Mouse (Mus musculus) midbrain, embryonic 16.5 days (tissue): ENCODE data around the gene Herc3. TPM values are rescaled to one million over a fixed set of nuclear protein-coding genes. Genes with fewer than 3 reads are reported as not detected.

Experiments used
- ATAC-seq: fragments of 200-750 bp; cut with Nextera tagmentation; 2 replicates; pipeline ENCODE4 v1.8.0; 2017; ENCODE audit warnings: moderate TSS enrichment
- H3K27ac ChIP-seq: fragments of 300-500 bp; sonication (generic); 2 replicates; pipeline ENCODE4 v1.5.1; 2014; ENCODE audit warnings: mild to moderate bottlenecking, low read length, mixed read lengths
- H3K27me3 ChIP-seq: fragments of 300-500 bp; sonication (generic); 2 replicates; pipeline ENCODE4 v1.6.1; 2014; ENCODE audit warnings: low read depth, low read length, mixed read lengths; ENCODE audit not compliant: control insufficient read depth, insufficient read depth
- H3K36me3 ChIP-seq: fragments of 300-500 bp; sonication (generic); 2 replicates; pipeline ENCODE4 v1.6.1; 2014; ENCODE audit warnings: mild to moderate bottlenecking, low read length, moderate library complexity, mixed read lengths; ENCODE audit not compliant: control insufficient read depth, insufficient read depth
- H3K4me1 ChIP-seq: fragments of 300-500 bp; sonication (generic); 2 replicates; pipeline ENCODE4 v1.6.1; 2014; ENCODE audit warnings: mild to moderate bottlenecking, low read length, mixed read lengths; ENCODE audit not compliant: control insufficient read depth, insufficient read depth
- H3K4me2 ChIP-seq: fragments of 300-500 bp; sonication (generic); 2 replicates; pipeline ENCODE4 v1.6.1; 2014; ENCODE audit warnings: mild to moderate bottlenecking, low read length, mixed read lengths
- H3K4me3 ChIP-seq: fragments of 300-500 bp; sonication (generic); 2 replicates; pipeline ENCODE4 v1.5.1; 2014; ENCODE audit warnings: low read depth, mild to moderate bottlenecking, low read length, moderate library complexity, mixed read lengths
- H3K9ac ChIP-seq: fragments of 300-500 bp; sonication (generic); 2 replicates; pipeline ENCODE4 v1.6.1; 2014; ENCODE audit warnings: low read depth, low read length, mixed read lengths
- H3K9me3 ChIP-seq: fragments of 300-500 bp; sonication (generic); replicated peaks from 2 replicates; pipeline ENCODE4 v1.6.1; 2014; ENCODE audit warnings: mild to moderate bottlenecking, low read length, mixed read lengths; ENCODE audit not compliant: control insufficient read depth, poor library complexity, severe bottlenecking
- WGBS: fragments of 180-500 bp; shearing (Covaris S2); extraction: QIAGEN DNeasy Blood & Tissue Kit; methylation state at CpG from one replicate; pipeline ENCODE4 v1.1.7; 2014; 5-methylcytosine and 5-hydroxymethylcytosine counted together
- polyA plus RNA-seq: library from polyadenylated mRNA; unstranded; fragments of >200 nt; fragmentation: Nextera tagmentation; extraction: Ambion mirVana; gene quantifications from 2 replicates; pipeline ENCODE4 v1.2.1, GENCODE M21; 2015

Gene Herc3
- polyA plus RNA-seq, 1 experiment from 2014 or later, result 31.9 TPM

- Histone ChIP-seq H3K4me2 (no peak overlapping the region), H3K9me3 (no peaks in the 10 kb centered on the region), H3K4me1 (peaks cover 20% of the 10 kb centered on the region), H3K36me3 (no peaks in the 10 kb centered on the region), H3K4me3 (no peak overlapping the region), H3K27ac (peak overlapping the region; percentile 86), H3K27me3 (no peaks in the 10 kb centered on the region), H3K9ac (no peak overlapping the region)
- ATAC-seq, result 0 out of 2 replicates have a peak, but pooled peaks have one; percentile 14
- WGBS, result 9% methylated on average over 4 of the region's 4 CpGs
Measured at GRCm38 (mm10) chr6:58934144-58934543, 102.9 kb downstream of the Herc3 start.

GRCm38 (mm10) chr6:58937726-58938125, 106.5 kb downstream of the Herc3 start:
- Histone ChIP-seq H3K4me3 (no peak overlapping the region), H3K36me3 (no peaks in the 10 kb centered on the region), H3K9ac (no peak overlapping the region), H3K4me2 (no peak overlapping the region), H3K27me3 (no peaks in the 10 kb centered on the region), H3K4me1 (peaks cover 15% of the 10 kb centered on the region), H3K27ac (no peak overlapping the region), H3K9me3 (no peaks in the 10 kb centered on the region)
- ATAC-seq, result no peak

GRCm38 (mm10) chr6:58942276-58942675, 111.0 kb downstream of the Herc3 start:
- no peak overlapping the region for H3K27ac ChIP-seq
- H3K27me3 ChIP-seq, result no peaks in the 10 kb centered on the region
- no peak overlapping the region for H3K4me3 ChIP-seq
- H3K9ac ChIP-seq, result no peak overlapping the region
- H3K4me2 ChIP-seq, result no peak overlapping the region
- WGBS, result 92% methylated on average over 2 of the region's 2 CpGs
- no peak for ATAC-seq
- H3K4me1 ChIP-seq, result no peaks in the 10 kb centered on the region
- H3K9me3 ChIP-seq, result no peaks in the 10 kb centered on the region
- peaks cover 9% of the 10 kb centered on the region for H3K36me3 ChIP-seq

- no peak overlapping the region for H3K4me3 ChIP-seq
- H3K9ac ChIP-seq, result no peak overlapping the region
- H3K27me3 ChIP-seq, result no peaks in the 10 kb centered on the region
- H3K4me2 ChIP-seq, result no peak overlapping the region
- H3K36me3 ChIP-seq, result peaks cover 12% of the 10 kb centered on the region
- ATAC-seq, result no peak
- H3K9me3 ChIP-seq, result no peaks in the 10 kb centered on the region
- no peak overlapping the region for H3K27ac ChIP-seq
- WGBS, result 92% methylated on average over 3 of the region's 3 CpGs
- no peaks in the 10 kb centered on the region for H3K4me1 ChIP-seq
Measured at GRCm38 (mm10) chr6:58943958-58944357, 112.7 kb downstream of the Herc3 start.

- ATAC-seq, result no peak
- Histone ChIP-seq H3K9me3 (no peaks in the 10 kb centered on the region), H3K9ac (no peak overlapping the region), H3K4me2 (no peak overlapping the region), H3K27me3 (no peaks in the 10 kb centered on the region), H3K36me3 (peaks cover 12% of the 10 kb centered on the region), H3K27ac (no peak overlapping the region), H3K4me3 (no peak overlapping the region), H3K4me1 (no peaks in the 10 kb centered on the region)
- WGBS, result 63% methylated on average over 2 of the region's 2 CpGs
Measured at GRCm38 (mm10) chr6:58946246-58946645, 115.0 kb downstream of the Herc3 start.

- Histone ChIP-seq H3K36me3 (peaks cover 12% of the 10 kb centered on the region), H3K9me3 (no peaks in the 10 kb centered on the region), H3K27me3 (no peaks in the 10 kb centered on the region), H3K9ac (no peak overlapping the region), H3K4me2 (no peak overlapping the region), H3K4me1 (no peaks in the 10 kb centered on the region), H3K4me3 (no peak overlapping the region), H3K27ac (no peak overlapping the region)
- ATAC-seq, result no peak
- WGBS, result 68% methylated on average over 4 of the region's 4 CpGs
Measured at GRCm38 (mm10) chr6:58946840-58947239, 115.6 kb downstream of the Herc3 start.

- 94% methylated on average over 1 of the region's 1 CpGs for WGBS
- ATAC-seq, result no peak
- Histone ChIP-seq H3K4me2 (no peak overlapping the region), H3K9ac (no peak overlapping the region), H3K4me1 (no peaks in the 10 kb centered on the region), H3K4me3 (no peak overlapping the region), H3K27ac (no peak overlapping the region), H3K36me3 (peaks cover 10% of the 10 kb centered on the region; the same call in 1 of the 2 replicates), H3K27me3 (no peaks in the 10 kb centered on the region), H3K9me3 (no peaks in the 10 kb centered on the region)
Measured at GRCm38 (mm10) chr6:58950410-58950809, 119.1 kb downstream of the Herc3 start.

- WGBS, result 73% methylated on average over 2 of the region's 2 CpGs
- no peaks in the 10 kb centered on the region for H3K9me3 ChIP-seq
Measured at GRCm38 (mm10) chr6:58951128-58951992, 120.1 kb downstream of the Herc3 start.

GRCm38 (mm10) chr6:58960523-58960922, 129.3 kb downstream of the Herc3 start:
- H3K4me3 ChIP-seq, result no peak overlapping the region

More at GRCm38 (mm10) chr6:58951128-58951992, 120.1 kb downstream of the Herc3 start:
- Histone ChIP-seq H3K27ac (no peak overlapping the region), H3K4me2 (no peak overlapping the region), H3K9ac (no peak overlapping the region), H3K4me1 (no peaks in the 10 kb centered on the region), H3K36me3 (peaks cover 10% of the 10 kb centered on the region; the same call in 1 of the 2 replicates), H3K4me3 (no peak overlapping the region), H3K27me3 (no peaks in the 10 kb centered on the region)
- ATAC-seq, result no peak

More at GRCm38 (mm10) chr6:58960523-58960922, 129.3 kb downstream of the Herc3 start:
- H3K9ac ChIP-seq, result no peak overlapping the region
- peaks cover 6% of the 10 kb centered on the region for H3K4me1 ChIP-seq
- ATAC-seq, result no peak
- H3K9me3 ChIP-seq, result no peaks in the 10 kb centered on the region
- WGBS, result 93% methylated on average over 2 of the region's 2 CpGs
- no peaks in the 10 kb centered on the region for H3K27me3 ChIP-seq
- peaks cover 3% of the 10 kb centered on the region; the same call in 1 of the 2 replicates for H3K36me3 ChIP-seq
- no peak overlapping the region for H3K27ac ChIP-seq
- no peak overlapping the region for H3K4me2 ChIP-seq
